Mouse (Mus musculus): ENCODE measurements around the gene Rps27a. TPM values are rescaled to one million over a fixed set of nuclear protein-coding genes. Genes with fewer than 3 reads are reported as not detected.

Gene Rps27a
- polyA plus RNA-seq, 1 experiment, result 1,963 TPM

DNA sequence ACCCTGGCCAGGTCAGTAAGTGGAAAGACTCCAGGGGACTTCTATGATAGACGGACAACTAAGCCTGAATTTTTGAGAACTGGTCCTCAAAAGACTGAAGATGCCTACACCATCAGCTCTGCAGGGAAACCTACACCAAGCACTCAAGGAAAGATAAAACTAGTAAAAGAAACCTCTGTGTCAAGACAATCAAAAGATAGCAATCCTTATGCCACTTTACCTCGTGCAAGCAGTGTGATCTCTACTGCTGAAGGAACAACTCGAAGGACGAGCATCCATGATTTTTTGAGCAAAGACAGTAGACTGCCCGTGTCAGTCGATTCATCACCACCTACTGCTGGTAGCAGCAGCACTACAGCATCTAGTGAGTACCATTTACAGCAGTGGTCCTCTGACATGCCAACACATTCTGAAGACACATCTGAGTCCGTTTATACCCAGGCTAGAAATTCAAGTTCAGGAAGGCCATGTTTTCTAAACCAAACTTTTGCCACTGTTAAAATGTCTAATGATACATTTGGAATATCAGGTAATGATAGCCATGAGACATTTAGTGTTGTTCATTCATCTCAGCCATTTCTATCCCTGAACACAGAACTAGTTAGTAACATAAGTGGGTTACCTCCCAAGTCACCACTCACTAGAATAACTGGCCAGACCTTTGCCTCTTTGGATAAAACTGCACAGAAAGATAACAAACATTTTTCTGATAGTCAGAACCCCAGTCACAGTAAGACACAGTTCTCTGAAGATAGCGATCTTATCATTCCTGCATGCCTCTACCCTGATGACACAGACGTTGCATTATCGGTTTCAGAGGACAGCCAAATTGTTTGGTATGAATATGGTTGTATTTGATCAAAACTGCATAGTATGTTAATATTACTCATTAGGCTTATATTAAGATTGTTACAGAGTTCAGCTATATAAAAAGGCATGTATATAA, 43.7 kb downstream of the Rps27a start:
- Histone ChIP-seq H3K4me1 (ENCODE audit: control insufficient read depth, insufficient read depth, low read length) (no peaks in the 10 kb centered on the region; the same call in 1 of the 2 replicates), H3K4me3 (replicated peaks; ENCODE audit: control insufficient read depth, low read depth, low read length) (no peak overlapping the region), H3K27ac (ENCODE audit: control insufficient read depth, insufficient read depth, low read depth, low read length, poor library complexity) (no peak overlapping the region)
- TF ChIP-seq POLR2A (IDR thresholded peaks at IDR 0.05; ENCODE audit: borderline replicate concordance, control insufficient read depth, low read depth, low read length), result no peak
- TF ChIP-seq CTCF (IDR thresholded peaks at IDR 0.05; ENCODE audit: control insufficient read depth, insufficient read depth, low read length), result no peak
- 70% methylated on average over 10 of the region's 10 CpGs for WGBS

DNA sequence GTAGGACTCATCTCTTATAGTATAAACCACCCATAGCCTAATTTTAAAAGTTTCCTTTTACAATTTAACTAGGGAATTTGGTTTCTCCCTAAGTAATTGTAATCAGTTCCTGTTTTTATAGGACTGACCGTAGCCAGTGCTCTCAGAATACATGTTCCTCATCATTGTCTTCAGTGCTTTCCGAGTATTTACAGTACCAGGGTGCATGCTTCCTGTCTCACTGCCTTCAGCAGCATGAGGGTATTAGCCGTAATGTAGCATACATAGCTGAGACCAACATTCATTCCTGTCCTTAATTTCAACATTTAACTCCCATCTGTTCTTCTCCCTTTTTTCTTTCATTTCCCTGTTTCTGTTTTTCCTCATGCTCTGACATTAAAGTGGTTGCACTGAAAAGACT, 50.9 kb downstream of the Rps27a start:
- WGBS, result 61% methylated on average over 3 of the region's 3 CpGs
- Histone ChIP-seq H3K4me3 (replicated peaks; ENCODE audit: control insufficient read depth, low read depth, low read length) (no peak overlapping the region), H3K4me1 (ENCODE audit: control insufficient read depth, insufficient read depth, low read length) (no peaks in the 10 kb centered on the region), H3K27ac (ENCODE audit: control insufficient read depth, insufficient read depth, low read depth, low read length, poor library complexity) (no peak overlapping the region)
- no peak for TF ChIP-seq CTCF (IDR thresholded peaks at IDR 0.05; ENCODE audit: control insufficient read depth, insufficient read depth, low read length)

Other genes starting within 250 kb of the Rps27a start
- gene Ccdc88a, start 174.5 kb downstream of the Rps27a start, polyA plus RNA-seq (2011; ENCODE audit: insufficient read depth, insufficient read length, low replicate concordance, missing spikeins), result 6.5 and 8.5 TPM in 2 replicates
- 9.3 and 13.0 TPM in 2 replicates for gene Prorsd1, start 33.1 kb downstream of the Rps27a start, polyA plus RNA-seq (2011; ENCODE audit: insufficient read depth, insufficient read length, low replicate concordance, missing spikeins)
- 14.8 and 17.8 TPM in 2 replicates for gene Mtif2, start 21.7 kb downstream of the Rps27a start, polyA plus RNA-seq (2011; ENCODE audit: insufficient read depth, insufficient read length, low replicate concordance, missing spikeins)
- not detected in 2 replicates for gene Clhc1, start 159 bp downstream of the Rps27a start, polyA plus RNA-seq (2011; ENCODE audit: insufficient read depth, insufficient read length, low replicate concordance, missing spikeins)
- gene Rtn4, start 144.8 kb upstream of the Rps27a start, polyA plus RNA-seq (2011; ENCODE audit: insufficient read depth, insufficient read length, low replicate concordance, missing spikeins), result 45.8 and 128 TPM in 2 replicates